Mouse (Mus musculus) limb, embryonic 10.5 days (tissue): ENCODE results near the gene Nxf1. TPM values are rescaled to one million over a fixed set of nuclear protein-coding genes. Genes with fewer than 3 reads are reported as not detected.

ENCODE experiments used
- DNase-seq: peaks from one replicate; pipeline ENCODE4 v3.0.0-alpha.2; 2017; ENCODE audit warnings: low spot score
- H3K27ac ChIP-seq: fragments of 300-500 bp; sonication (generic); 2 replicates; pipeline ENCODE4 v1.5.1; 2016; ENCODE audit warnings: mild to moderate bottlenecking
- H3K27me3 ChIP-seq: fragments of 300-500 bp; sonication (generic); 2 replicates; pipeline ENCODE4 v1.6.1; 2016; ENCODE audit warnings: low read depth, mild to moderate bottlenecking; ENCODE audit not compliant: poor library complexity, severe bottlenecking
- H3K36me3 ChIP-seq: fragments of 300-500 bp; sonication (generic); 2 replicates; pipeline ENCODE4 v1.6.1; 2016; ENCODE audit warnings: mild to moderate bottlenecking, moderate library complexity
- H3K4me1 ChIP-seq: fragments of 300-500 bp; sonication (generic); 2 replicates; pipeline ENCODE4 v1.6.1; 2016
- H3K4me3 ChIP-seq: fragments of 300-500 bp; sonication (generic); 2 replicates; pipeline ENCODE4 v1.5.1; 2016; ENCODE audit warnings: mild to moderate bottlenecking, moderate library complexity
- H3K9me3 ChIP-seq: fragments of 300-500 bp; sonication (generic); replicated peaks from 2 replicates; pipeline ENCODE4 v1.6.1; 2016; ENCODE audit warnings: mild to moderate bottlenecking
- WGBS: fragments of 180-500 bp; shearing (Covaris S2); methylation state at CpG from one replicate; pipeline ENCODE4 v1.1.7; 2016; 5-methylcytosine and 5-hydroxymethylcytosine counted together
- polyA plus RNA-seq: library from polyadenylated mRNA; unstranded; fragments of >200 nt; fragmentation: Nextera tagmentation; extraction: Ambion mirVana; gene quantifications from 2 replicates; pipeline ENCODE4 v1.2.1, GENCODE M21; 2016

The Nxf1 gene
- polyA plus RNA-seq: 257 and 273 TPM in 2 replicates

- Histone ChIP-seq H3K9me3 (no peaks in the 10 kb centered on the region), H3K4me1 (peaks cover 14% of the 10 kb centered on the region), H3K27me3 (no peaks in the 10 kb centered on the region), H3K27ac (peak within 1 kb of the TSS; percentile 91), H3K4me3 (peak within 1 kb of the TSS; percentile 95), H3K36me3 (peaks cover 63% of the 10 kb centered on the region)
- WGBS: under 1% methylated on average over 75 of the region's 75 CpGs
- DNase-seq: peak; percentile 96
Measured at GRCm38 (mm10) chr19:8756635-8757387, at the start of gene Nxf1. Nxf1 (plus strand) TSS chr19:8757073.

GRCm38 (mm10) chr19:8708954-8709353, 47.9 kb upstream of the Nxf1 start:
- 94% methylated on average over 8 of the region's 8 CpGs for WGBS
- no peak overlapping the region for H3K4me3 ChIP-seq
- no peaks in the 10 kb centered on the region for H3K9me3 ChIP-seq
- peaks cover 17% of the 10 kb centered on the region for H3K4me1 ChIP-seq
- H3K27ac ChIP-seq: no peak overlapping the region
- DNase-seq: no peak
- H3K27me3 ChIP-seq: no peaks in the 10 kb centered on the region
- H3K36me3 ChIP-seq: peaks cover 65% of the 10 kb centered on the region

GRCm38 (mm10) chr19:8710057-8710456, 46.8 kb upstream of the Nxf1 start:
- Histone ChIP-seq H3K27me3 (no peaks in the 10 kb centered on the region), H3K4me3 (no peak overlapping the region), H3K36me3 (peaks cover 65% of the 10 kb centered on the region), H3K27ac (no peak overlapping the region), H3K4me1 (peaks cover 21% of the 10 kb centered on the region), H3K9me3 (no peaks in the 10 kb centered on the region)
- WGBS: 96% methylated on average over 2 of the region's 2 CpGs
- DNase-seq: no peak

- peaks cover 21% of the 10 kb centered on the region for H3K4me1 ChIP-seq
- peaks cover 58% of the 10 kb centered on the region for H3K36me3 ChIP-seq
- peak overlapping the region; percentile 93; the same call in 1 of the 2 replicates for H3K27ac ChIP-seq
- no peak for DNase-seq
- peak overlapping the region; percentile 82 for H3K4me3 ChIP-seq
- H3K27me3 ChIP-seq: no peaks in the 10 kb centered on the region
- no peaks in the 10 kb centered on the region for H3K9me3 ChIP-seq
- WGBS: 89% methylated on average over 4 of the region's 4 CpGs
Measured at GRCm38 (mm10) chr19:8711506-8711905, 45.4 kb upstream of the Nxf1 start.

DNA sequence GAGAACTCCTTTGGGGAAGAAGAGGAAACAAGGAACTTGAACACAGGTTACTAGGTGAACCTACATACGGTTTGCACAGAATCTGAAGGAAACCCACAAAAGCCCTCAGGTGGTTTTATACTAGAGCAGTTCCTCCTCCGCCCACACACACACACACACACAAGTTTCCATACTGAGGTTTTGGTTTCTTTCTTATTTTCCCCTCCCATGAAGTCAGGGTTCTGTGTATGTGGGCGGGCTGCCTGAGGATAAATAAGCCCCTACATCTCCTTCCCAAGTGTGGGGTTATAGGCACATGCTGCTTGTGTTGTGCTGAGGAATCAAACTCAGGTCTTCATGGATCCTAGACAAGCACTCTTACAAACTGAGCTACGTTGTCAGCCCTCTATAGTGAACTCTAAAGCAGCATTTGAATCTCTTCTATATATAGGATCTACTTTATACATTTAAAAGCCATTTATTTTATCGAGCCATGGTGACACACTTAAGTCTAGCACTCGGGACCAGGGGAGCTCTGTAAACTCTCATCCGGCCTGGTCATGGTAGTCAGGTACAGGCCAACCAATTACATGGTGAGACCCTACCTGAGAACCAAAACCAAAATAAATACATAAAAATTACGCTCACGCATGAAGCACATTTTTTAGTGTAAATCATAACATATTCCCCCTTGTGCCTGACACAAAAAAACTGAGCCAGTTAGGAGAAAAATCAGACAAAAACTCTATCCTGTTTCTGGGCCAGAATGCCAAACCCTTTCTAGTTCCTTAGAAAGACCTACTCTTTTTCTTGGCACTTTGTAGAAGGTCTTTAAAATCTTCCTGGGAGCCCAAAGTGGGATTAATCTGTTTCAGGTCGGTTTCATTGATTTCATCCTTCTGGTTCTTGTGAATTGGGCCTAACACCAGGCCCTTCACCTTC, 44.7 kb upstream of the Nxf1 start:
- 66% methylated on average over 10 of the region's 10 CpGs for WGBS
- Histone ChIP-seq H3K4me1 (peaks cover 21% of the 10 kb centered on the region), H3K36me3 (peaks cover 52% of the 10 kb centered on the region)

DNA sequence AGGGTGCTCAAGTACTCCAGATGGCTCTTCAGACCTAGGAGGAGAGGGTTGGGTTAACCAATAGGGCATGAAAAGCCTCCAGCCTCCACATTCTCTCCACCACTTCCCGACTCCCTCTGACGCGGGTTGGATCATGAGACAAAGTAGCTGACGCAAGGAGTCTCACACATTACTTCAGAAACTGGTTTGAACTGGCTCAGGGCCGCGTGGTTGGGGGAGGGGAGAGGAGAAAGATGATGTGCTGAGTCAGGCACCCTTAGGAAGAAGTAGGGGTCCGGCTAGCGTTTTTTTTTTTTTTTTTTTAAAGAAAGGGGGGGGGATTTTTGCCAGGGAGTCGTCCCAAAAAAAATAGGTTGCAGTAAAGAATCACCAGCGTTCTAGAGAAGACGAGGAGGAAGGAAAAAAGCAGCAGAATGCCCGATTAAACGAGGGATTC, 44.0 kb upstream of the Nxf1 start:
- Histone ChIP-seq H3K4me3 (peak overlapping the region; percentile 82), H3K27me3 (no peaks in the 10 kb centered on the region), H3K4me1 (peaks cover 21% of the 10 kb centered on the region), H3K36me3 (peaks cover 45% of the 10 kb centered on the region), H3K27ac (peak overlapping the region; percentile 93), H3K9me3 (no peaks in the 10 kb centered on the region)
- DNase-seq: peak; percentile 88
- WGBS: under 1% methylated on average over 13 of the region's 13 CpGs

More for the DNA sequence above, 44.7 kb upstream of the Nxf1 start:
- no peak for DNase-seq
- H3K27ac ChIP-seq: peak overlapping the region; percentile 93
- H3K27me3 ChIP-seq: no peaks in the 10 kb centered on the region
- H3K4me3 ChIP-seq: peak overlapping the region; percentile 82
- no peaks in the 10 kb centered on the region for H3K9me3 ChIP-seq

GRCm38 (mm10) chr19:8713306-8713996, 43.4 kb upstream of the Nxf1 start:
- no peaks in the 10 kb centered on the region for H3K27me3 ChIP-seq
- peak overlapping the region; percentile 82 for H3K4me3 ChIP-seq
- H3K4me1 ChIP-seq: peaks cover 21% of the 10 kb centered on the region
- under 1% methylated on average over 51 of the region's 51 CpGs for WGBS
- peak; percentile 91 for DNase-seq
- H3K36me3 ChIP-seq: peaks cover 40% of the 10 kb centered on the region
- no peaks in the 10 kb centered on the region for H3K9me3 ChIP-seq
- peak overlapping the region; percentile 93 for H3K27ac ChIP-seq

DNA sequence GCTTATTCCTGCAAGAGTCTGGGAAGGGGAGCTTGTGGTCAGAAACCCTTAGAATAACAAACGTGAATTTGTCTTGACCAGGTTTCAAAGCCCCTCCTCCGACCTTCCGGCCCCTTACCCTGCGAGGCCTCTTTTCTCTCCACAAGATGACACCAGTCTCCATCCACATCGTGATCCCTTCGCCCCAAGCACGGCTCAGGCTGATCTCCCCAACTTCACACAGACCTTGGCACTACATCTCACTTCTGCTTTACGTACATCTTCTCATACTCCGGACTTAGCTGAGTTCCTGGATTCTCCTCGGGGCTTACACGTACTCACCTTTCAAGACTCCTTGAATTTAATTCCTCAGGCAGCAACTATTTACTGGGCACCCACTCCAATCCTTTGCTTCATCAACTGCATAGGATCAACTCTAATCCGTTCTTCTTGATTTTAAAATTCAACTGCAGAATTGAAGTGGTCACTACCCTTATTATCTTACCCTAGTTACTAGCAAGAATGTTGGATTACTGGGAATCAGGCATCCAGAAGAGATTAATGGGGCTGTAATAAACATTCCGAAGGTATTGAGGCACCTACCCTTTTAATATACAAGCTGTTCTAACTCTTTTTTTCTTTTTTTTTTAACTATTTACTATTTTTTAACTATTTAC, 42.7 kb upstream of the Nxf1 start:
- no peak for DNase-seq
- Histone ChIP-seq H3K4me3 (peak overlapping the region; percentile 82), H3K27me3 (no peaks in the 10 kb centered on the region), H3K36me3 (peaks cover 33% of the 10 kb centered on the region), H3K9me3 (no peaks in the 10 kb centered on the region), H3K4me1 (peaks cover 21% of the 10 kb centered on the region), H3K27ac (peak overlapping the region; percentile 93)
- WGBS: 9% methylated on average over 13 of the region's 13 CpGs

DNA sequence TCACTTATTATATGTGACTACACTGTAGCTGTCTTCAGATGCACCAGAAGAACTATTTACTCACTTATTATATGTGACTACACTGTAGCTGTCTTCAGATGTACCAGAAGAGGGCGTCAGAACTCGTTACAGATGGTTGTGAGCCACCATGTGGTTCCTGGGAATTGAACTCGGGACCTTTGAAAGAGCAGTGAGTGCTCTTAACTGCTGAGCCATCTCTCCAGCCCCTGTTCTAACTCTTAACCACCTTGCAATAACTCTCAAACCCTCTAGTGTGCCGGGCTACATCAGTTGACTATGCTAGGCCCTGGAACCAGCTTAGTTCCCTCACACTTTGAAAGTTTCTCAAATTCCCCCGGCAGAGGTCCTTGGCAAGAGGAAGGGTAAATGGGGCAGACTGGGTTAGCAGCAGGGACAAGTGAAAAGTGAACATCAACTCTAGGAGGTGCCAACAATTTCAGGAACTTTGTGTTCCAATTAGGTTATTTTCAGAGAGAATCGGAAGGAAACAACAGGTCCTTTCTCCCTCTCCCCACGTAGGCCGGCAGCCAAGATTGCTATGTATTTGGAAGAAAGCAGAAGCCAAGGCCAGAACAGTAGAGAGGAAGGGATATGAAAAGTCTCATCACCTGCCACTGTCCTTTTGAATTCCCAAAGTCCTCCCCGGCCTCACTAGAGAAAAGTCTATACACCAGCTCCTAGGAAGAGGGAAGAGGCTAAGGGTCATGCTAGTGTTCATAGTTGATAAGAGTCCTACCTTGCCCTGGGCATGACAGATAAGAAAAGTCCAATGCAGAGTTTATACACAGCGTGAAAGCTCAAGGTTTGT, 42.0 kb upstream of the Nxf1 start:
- Histone ChIP-seq H3K27ac (no peak overlapping the region), H3K4me1 (peaks cover 21% of the 10 kb centered on the region), H3K27me3 (no peaks in the 10 kb centered on the region), H3K4me3 (no peak overlapping the region), H3K9me3 (no peaks in the 10 kb centered on the region), H3K36me3 (peaks cover 25% of the 10 kb centered on the region)
- WGBS: 78% methylated on average over 10 of the region's 10 CpGs
- DNase-seq: no peak

- Histone ChIP-seq H3K4me3 (no peak overlapping the region), H3K9me3 (no peaks in the 10 kb centered on the region), H3K36me3 (peaks cover 13% of the 10 kb centered on the region), H3K27me3 (no peaks in the 10 kb centered on the region), H3K27ac (no peak overlapping the region), H3K4me1 (peaks cover 21% of the 10 kb centered on the region)
- no peak for DNase-seq
- 66% methylated on average over 10 of the region's 10 CpGs for WGBS
Measured at GRCm38 (mm10) chr19:8715868-8716766, 40.8 kb upstream of the Nxf1 start.
